Mouse (Mus musculus): ENCODE measurements around the gene Tspan5. TPM values are rescaled to one million over a fixed set of nuclear protein-coding genes. Genes with fewer than 3 reads are reported as not detected.

Tspan5 gene
- polyA plus RNA-seq, 1 experiment: 3.4 TPM

- TF ChIP-seq FLI1 (IDR thresholded peaks at IDR 0.05; ENCODE audit: low read length) (no peak), GATA1 (IDR thresholded peaks at IDR 0.05; ENCODE audit: borderline replicate concordance, low read length) (no peak)
- peak overlapping the region; percentile 93 for H3K4me3 ChIP-seq (replicated peaks)
- no peaks in the 10 kb centered on the region for H3K36me3 ChIP-seq (replicated peaks; ENCODE audit: low read length)
- H3K9me3 ChIP-seq: no peaks in the 10 kb centered on the region
- H3K4me1 ChIP-seq: peaks cover 25% of the 10 kb centered on the region
- peaks cover 71% of the 10 kb centered on the region for H3K27me3 ChIP-seq (replicated peaks)
Observed at GRCm38 (mm10) chr3:138740843-138741540, 1.0 kb upstream of the Tspan5 start.

- peaks cover 25% of the 10 kb centered on the region for H3K4me1 ChIP-seq
- H3K36me3 ChIP-seq (replicated peaks; ENCODE audit: low read length): no peaks in the 10 kb centered on the region
- H3K27me3 ChIP-seq (replicated peaks): peaks cover 63% of the 10 kb centered on the region
- TF ChIP-seq GATA1 (IDR thresholded peaks at IDR 0.05; ENCODE audit: borderline replicate concordance, low read length) (no peak), FLI1 (IDR thresholded peaks at IDR 0.05; ENCODE audit: low read length) (no peak)
- peak overlapping the region; percentile 93 for H3K4me3 ChIP-seq (replicated peaks)
- H3K9me3 ChIP-seq: no peaks in the 10 kb centered on the region
Observed at GRCm38 (mm10) chr3:138742566-138742930, 553 bp downstream of the Tspan5 start.

GRCm38 (mm10) chr3:138743061-138743671 is 1.2 kb downstream of the Tspan5 start:
- peaks cover 25% of the 10 kb centered on the region for H3K4me1 ChIP-seq
- TF ChIP-seq GATA1 (IDR thresholded peaks at IDR 0.05; ENCODE audit: borderline replicate concordance, low read length): no peak
- TF ChIP-seq FLI1 (IDR thresholded peaks at IDR 0.05; ENCODE audit: low read length): no peak
- peaks cover 60% of the 10 kb centered on the region for H3K27me3 ChIP-seq (replicated peaks)

GRCm38 (mm10) chr3:138744030-138744774 is 2.2 kb downstream of the Tspan5 start:
- H3K36me3 ChIP-seq (replicated peaks; ENCODE audit: low read length): no peaks in the 10 kb centered on the region

More at GRCm38 (mm10) chr3:138743061-138743671, 1.2 kb downstream of the Tspan5 start:
- peak overlapping the region; percentile 93 for H3K4me3 ChIP-seq (replicated peaks)
- H3K9me3 ChIP-seq: no peaks in the 10 kb centered on the region
- H3K36me3 ChIP-seq (replicated peaks; ENCODE audit: low read length): no peaks in the 10 kb centered on the region

GRCm38 (mm10) chr3:138745091-138745490 is 3.1 kb downstream of the Tspan5 start:
- Histone ChIP-seq H3K4me1 (peaks cover 29% of the 10 kb centered on the region), H3K36me3 (replicated peaks; ENCODE audit: low read length) (no peaks in the 10 kb centered on the region), H3K27me3 (replicated peaks) (peaks cover 51% of the 10 kb centered on the region), H3K4me3 (replicated peaks) (no peak overlapping the region), H3K9me3 (no peaks in the 10 kb centered on the region)
- TF ChIP-seq GATA1 (IDR thresholded peaks at IDR 0.05; ENCODE audit: borderline replicate concordance, low read length) (no peak), FLI1 (IDR thresholded peaks at IDR 0.05; ENCODE audit: low read length) (no peak)

More at GRCm38 (mm10) chr3:138744030-138744774, 2.2 kb downstream of the Tspan5 start:
- no peak overlapping the region for H3K4me3 ChIP-seq (replicated peaks)
- H3K27me3 ChIP-seq (replicated peaks): peaks cover 56% of the 10 kb centered on the region
- TF ChIP-seq GATA1 (IDR thresholded peaks at IDR 0.05; ENCODE audit: borderline replicate concordance, low read length) (no peak), FLI1 (IDR thresholded peaks at IDR 0.05; ENCODE audit: low read length) (no peak)
- no peaks in the 10 kb centered on the region for H3K9me3 ChIP-seq
- peaks cover 25% of the 10 kb centered on the region for H3K4me1 ChIP-seq

- H3K27me3 ChIP-seq (replicated peaks): peaks cover 46% of the 10 kb centered on the region
- H3K36me3 ChIP-seq (replicated peaks; ENCODE audit: low read length): no peaks in the 10 kb centered on the region
- H3K4me1 ChIP-seq: peaks cover 29% of the 10 kb centered on the region
- no peaks in the 10 kb centered on the region for H3K9me3 ChIP-seq
- TF ChIP-seq FLI1 (IDR thresholded peaks at IDR 0.05; ENCODE audit: low read length) (no peak), GATA1 (IDR thresholded peaks at IDR 0.05; ENCODE audit: borderline replicate concordance, low read length) (no peak)
- H3K4me3 ChIP-seq (replicated peaks): no peak overlapping the region
Observed at GRCm38 (mm10) chr3:138745596-138745995, 3.6 kb downstream of the Tspan5 start.

- Histone ChIP-seq H3K36me3 (replicated peaks; ENCODE audit: low read length) (no peaks in the 10 kb centered on the region), H3K4me3 (replicated peaks) (no peak overlapping the region), H3K27me3 (replicated peaks) (peaks cover 39% of the 10 kb centered on the region), H3K9me3 (no peaks in the 10 kb centered on the region), H3K4me1 (peaks cover 19% of the 10 kb centered on the region)
- TF ChIP-seq GATA1 (IDR thresholded peaks at IDR 0.05; ENCODE audit: borderline replicate concordance, low read length) (no peak), FLI1 (IDR thresholded peaks at IDR 0.05; ENCODE audit: low read length) (no peak)
Observed at GRCm38 (mm10) chr3:138746556-138746955, 4.6 kb downstream of the Tspan5 start.

GRCm38 (mm10) chr3:138747035-138747434 is 5.0 kb downstream of the Tspan5 start:
- TF ChIP-seq FLI1 (IDR thresholded peaks at IDR 0.05; ENCODE audit: low read length) (no peak), GATA1 (IDR thresholded peaks at IDR 0.05; ENCODE audit: borderline replicate concordance, low read length) (no peak)
- H3K36me3 ChIP-seq (replicated peaks; ENCODE audit: low read length): no peaks in the 10 kb centered on the region
- H3K27me3 ChIP-seq (replicated peaks): peaks cover 36% of the 10 kb centered on the region
- H3K4me3 ChIP-seq (replicated peaks): no peak overlapping the region
- H3K4me1 ChIP-seq: peaks cover 17% of the 10 kb centered on the region
- no peaks in the 10 kb centered on the region for H3K9me3 ChIP-seq

GRCm38 (mm10) chr3:138747985-138748384 is 6.0 kb downstream of the Tspan5 start:
- Histone ChIP-seq H3K4me3 (replicated peaks) (no peak overlapping the region), H3K36me3 (replicated peaks; ENCODE audit: low read length) (no peaks in the 10 kb centered on the region), H3K27me3 (replicated peaks) (peaks cover 27% of the 10 kb centered on the region), H3K9me3 (no peaks in the 10 kb centered on the region), H3K4me1 (peaks cover 19% of the 10 kb centered on the region)
- TF ChIP-seq FLI1 (IDR thresholded peaks at IDR 0.05; ENCODE audit: low read length) (no peak), GATA1 (IDR thresholded peaks at IDR 0.05; ENCODE audit: borderline replicate concordance, low read length) (no peak)

- Histone ChIP-seq H3K27me3 (replicated peaks) (peaks cover 11% of the 10 kb centered on the region), H3K4me3 (replicated peaks) (no peak overlapping the region), H3K9me3 (no peaks in the 10 kb centered on the region), H3K4me1 (peaks cover 18% of the 10 kb centered on the region), H3K36me3 (replicated peaks; ENCODE audit: low read length) (no peaks in the 10 kb centered on the region)
- TF ChIP-seq FLI1 (IDR thresholded peaks at IDR 0.05; ENCODE audit: low read length): no peak
Observed at GRCm38 (mm10) chr3:138749645-138750044, 7.7 kb downstream of the Tspan5 start.

Data from megakaryocyte, embryonic 14.5 days (primary cell).